Mouse (Mus musculus) layer of hippocampus, postnatal 10 days (tissue): ENCODE data around the gene Tmed9. TPM values are rescaled to one million over a fixed set of nuclear protein-coding genes. Genes with fewer than 3 reads are reported as not detected.
"Not testable (repeated sequence)": the region's sequence is repeated elsewhere in the genome, so short reads cannot be mapped to it uniquely, and the experiment has no call there.

Source experiments
- DNase-seq, 2 experiments: peaks; one replicate each; pipeline ENCODE4 v3.0.0; 2021; ENCODE audit warnings: low spot score in 2 of 2
- total RNA-seq, 2 experiments: library from RNA; stranded (reverse); gene quantifications; 2 replicates each; pipeline ENCODE4 v1.2.3; 2021

Tmed9 gene
- total RNA-seq, 2 experiments from 2014 or later, result 127 to 128 TPM

DNA sequence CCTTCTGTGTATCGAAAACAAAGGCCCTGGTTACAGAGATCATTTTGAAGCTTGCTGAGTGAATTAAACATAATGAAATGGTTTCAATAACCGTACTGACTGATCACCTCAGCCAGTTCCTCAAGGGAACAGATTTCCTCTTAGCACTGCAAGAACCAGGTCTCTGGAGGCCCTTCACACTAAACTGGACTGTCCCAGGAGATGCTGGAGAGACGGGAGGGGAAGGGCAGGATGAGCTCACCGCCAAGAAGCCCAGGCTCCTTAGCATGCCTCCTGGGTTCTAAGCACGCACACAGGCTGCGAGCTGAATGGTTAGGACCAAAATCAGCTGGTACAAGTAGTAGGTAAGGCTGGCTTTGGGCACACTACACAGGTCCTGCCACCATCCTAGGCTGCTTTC lies 6.5 kb upstream of the Tmed9 start:
- DNase-seq, result no peak

- DNase-seq, result no peak
Observed at GRCm38 (mm10) chr13:55567949-55568348, 5.6 kb upstream of the Tmed9 start.

GRCm38 (mm10) chr13:55568524-55568923 lies 5.0 kb upstream of the Tmed9 start:
- not testable (repeated sequence) for DNase-seq

- DNase-seq, result peak; percentile 28 to 31
Observed at GRCm38 (mm10) chr13:55569726-55570285, 3.7 kb upstream of the Tmed9 start.

- peak; percentile 51 to 64 for DNase-seq
Observed at GRCm38 (mm10) chr13:55570286-55570973, 3.1 kb upstream of the Tmed9 start.

GRCm38 (mm10) chr13:55571027-55571751 lies 2.3 kb upstream of the Tmed9 start, which contains the start of gene Fam193b:
Gene Fam193b (minus strand): TSS chr13:55571120.
- DNase-seq, result peak; percentile 94 to 96

DNA sequence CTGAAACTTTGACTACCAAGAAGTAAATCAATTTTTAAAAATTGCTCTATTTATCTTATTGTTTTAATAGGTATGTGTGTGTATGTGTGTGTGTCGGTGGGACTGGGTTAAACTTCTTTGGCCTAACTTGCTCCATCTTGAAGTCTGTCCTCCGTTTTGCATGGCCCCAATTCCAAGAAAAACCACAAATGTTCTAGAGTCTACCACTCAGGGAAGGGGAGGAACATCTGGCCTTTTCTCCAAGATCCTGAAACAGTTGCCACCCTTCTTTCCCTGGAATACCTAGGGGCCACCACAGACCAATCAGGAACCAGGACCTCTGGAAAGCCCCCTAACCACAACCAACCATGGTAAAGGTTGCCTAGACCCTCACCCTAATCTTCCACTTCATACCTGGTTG lies 1.6 kb upstream of the Tmed9 start:
- no peak for DNase-seq

- no peak for DNase-seq
Observed at GRCm38 (mm10) chr13:55574321-55574720, 789 bp downstream of the Tmed9 start.

GRCm38 (mm10) chr13:55575932-55576331 lies 2.4 kb downstream of the Tmed9 start:
- DNase-seq, result no peak

GRCm38 (mm10) chr13:55576872-55577271 lies 3.3 kb downstream of the Tmed9 start:
- DNase-seq, result not testable (repeated sequence)

GRCm38 (mm10) chr13:55578086-55578485 lies 4.6 kb downstream of the Tmed9 start:
- no peak for DNase-seq

DNA sequence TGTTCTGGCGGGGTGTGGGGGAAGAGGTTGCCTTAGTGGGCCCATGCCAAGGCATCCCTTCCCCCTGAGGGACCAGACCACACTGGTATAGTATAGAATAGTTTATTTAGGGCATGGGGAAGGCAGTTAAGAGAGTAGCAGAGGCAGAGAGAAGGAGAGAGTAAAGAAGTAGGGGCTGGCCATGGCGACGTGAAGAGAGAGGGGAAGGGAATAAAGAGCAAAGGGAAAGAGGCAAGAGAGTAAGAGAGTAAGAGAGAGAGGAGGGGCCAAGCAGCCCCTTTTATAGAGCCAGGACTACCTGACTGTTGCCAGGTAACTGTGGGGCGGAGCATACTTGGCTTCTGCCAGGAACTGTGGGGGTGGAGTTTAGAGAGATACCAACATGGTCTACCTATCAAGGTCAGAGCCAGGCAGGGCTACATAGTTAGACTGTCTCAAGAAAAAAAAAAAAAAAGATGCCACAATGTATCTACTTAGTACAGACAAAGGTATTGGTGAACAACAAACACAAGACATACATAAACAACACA lies 18.5 kb downstream of the Tmed9 start:
- no peak for DNase-seq

DNA sequence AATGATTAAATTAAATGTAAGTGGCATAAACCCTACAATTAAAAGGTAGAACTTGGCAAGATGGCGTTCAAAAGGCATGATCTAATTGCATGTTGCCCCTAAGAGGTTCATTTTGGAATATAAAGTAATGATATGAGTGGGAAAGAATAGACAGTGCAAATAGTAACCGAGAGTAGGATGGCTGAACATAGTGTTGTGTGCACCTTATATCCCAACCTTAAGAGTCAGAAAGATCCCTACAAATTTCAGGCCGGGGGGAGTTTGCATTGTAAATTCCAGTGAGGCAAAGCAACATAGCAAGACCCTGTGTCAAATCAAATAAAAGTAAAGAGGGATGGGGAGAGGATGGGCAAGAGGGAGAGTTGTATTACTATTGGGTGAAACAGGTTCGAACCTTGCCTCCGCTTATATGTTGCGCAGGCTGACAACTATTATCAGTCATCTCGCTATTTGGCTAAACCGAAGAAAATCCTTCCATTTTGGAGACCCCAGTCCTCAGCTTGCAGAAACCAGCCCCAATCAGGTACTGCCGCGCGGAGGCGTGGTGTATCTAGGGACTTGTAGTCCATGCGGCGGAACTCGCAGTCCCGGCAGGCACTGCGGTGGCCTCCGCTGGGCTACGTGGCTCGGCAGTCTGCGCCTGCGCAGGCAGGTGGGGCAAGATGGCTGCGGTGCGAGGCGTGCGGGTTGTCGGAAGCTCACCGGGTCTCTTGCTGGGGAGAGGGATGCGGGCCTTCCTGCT lies 19.2 kb downstream of the Tmed9 start:
- DNase-seq, result peak; percentile 96 to 98

GRCm38 (mm10) chr13:55593254-55593747 lies 19.8 kb downstream of the Tmed9 start:
- DNase-seq, result no peak

DNA sequence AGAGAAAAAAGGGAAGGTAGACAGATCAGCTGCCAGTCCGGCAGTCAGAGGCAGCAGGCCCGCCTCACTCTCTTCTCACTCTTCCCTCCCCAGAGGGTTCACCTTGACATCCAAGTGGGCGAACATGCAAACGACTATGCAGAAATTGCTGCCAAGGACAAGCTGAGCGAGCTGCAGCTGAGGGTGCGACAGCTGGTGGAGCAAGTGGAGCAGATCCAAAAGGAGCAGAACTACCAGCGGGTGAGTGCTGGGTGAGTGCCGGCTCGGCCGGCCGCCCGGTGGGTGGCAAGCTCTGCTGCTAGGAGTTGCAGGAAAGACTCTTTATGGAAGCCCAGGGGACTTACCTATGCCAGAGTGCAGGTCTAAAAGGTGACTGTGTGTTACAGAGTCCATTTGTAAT lies 21.8 kb downstream of the Tmed9 start:
- peak in 1 of 2 experiments; percentile 47 for DNase-seq

- no peak for DNase-seq
Observed at GRCm38 (mm10) chr13:55596802-55597201, 23.3 kb downstream of the Tmed9 start.

GRCm38 (mm10) chr13:55599566-55600540 lies 26.3 kb downstream of the Tmed9 start, which contains the start of gene B4galt7:
Gene B4galt7 (plus strand): TSS chr13:55599896.
- DNase-seq, result peak; percentile 80 to 88

GRCm38 (mm10) chr13:55600657-55601056 lies 27.1 kb downstream of the Tmed9 start:
- DNase-seq, result no peak

- peak; percentile 93 to 96 for DNase-seq
Observed at GRCm38 (mm10) chr13:55601611-55602010, 28.1 kb downstream of the Tmed9 start.

DNA sequence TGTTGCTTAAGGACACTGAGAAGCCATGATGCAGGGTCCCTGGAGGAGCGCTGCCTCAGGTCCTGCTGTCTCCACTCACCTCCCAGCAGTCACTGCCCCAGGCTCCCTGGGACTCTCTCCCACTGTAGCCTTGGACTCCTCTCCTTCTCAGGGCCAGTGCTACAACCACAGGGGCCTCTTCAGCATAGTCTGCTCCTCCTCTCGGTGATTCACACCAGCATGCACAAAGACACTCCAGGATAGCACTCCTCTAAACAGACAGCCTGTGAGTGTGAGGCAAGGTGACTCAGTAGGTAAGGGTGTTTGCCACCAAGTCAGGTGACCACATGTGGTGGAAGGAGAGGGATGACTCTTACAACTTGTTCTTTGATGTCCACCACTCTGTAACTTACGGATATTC lies 31.1 kb downstream of the Tmed9 start:
- DNase-seq, result no peak
